Mouse (Mus musculus) neural tube, embryonic 11.5 days (tissue): ENCODE results near the gene Lrrc42. TPM values are rescaled to one million over a fixed set of nuclear protein-coding genes. Genes with fewer than 3 reads are reported as not detected.

Experiments
- ATAC-seq: fragments of 200-750 bp; cut with Nextera tagmentation; 2 replicates; pipeline ENCODE4 v1.8.0; 2017; ENCODE audit warnings: moderate number of reproducible peaks, mild to moderate bottlenecking, moderate TSS enrichment, moderate library complexity; ENCODE audit not compliant: insufficient read depth, low FRiP score, low TSS enrichment
- DNase-seq: peaks from one replicate; pipeline ENCODE4 v3.0.0-alpha.2; 2015; ENCODE audit warnings: low spot score
- H3K27ac ChIP-seq: fragments of 300-500 bp; sonication (generic); 2 replicates; pipeline ENCODE4 v1.5.1; 2014; ENCODE audit warnings: low read depth, mild to moderate bottlenecking, low read length
- H3K27me3 ChIP-seq: fragments of 300-500 bp; sonication (generic); 2 replicates; pipeline ENCODE4 v1.6.1; 2014; ENCODE audit warnings: mild to moderate bottlenecking, low read length, mixed read lengths; ENCODE audit not compliant: control insufficient read depth, insufficient read depth
- H3K36me3 ChIP-seq: fragments of 300-500 bp; sonication (generic); 2 replicates; pipeline ENCODE4 v1.6.1; 2014; ENCODE audit warnings: mild to moderate bottlenecking, low read length, moderate library complexity, mixed read lengths; ENCODE audit not compliant: control insufficient read depth, insufficient read depth
- H3K4me1 ChIP-seq: fragments of 300-500 bp; sonication (generic); 2 replicates; pipeline ENCODE4 v1.6.1; 2014; ENCODE audit warnings: low read length, mixed read lengths; ENCODE audit not compliant: control insufficient read depth, insufficient read depth
- H3K4me2 ChIP-seq: fragments of 300-500 bp; sonication (generic); 2 replicates; pipeline ENCODE4 v1.6.1; 2014; ENCODE audit warnings: low read depth, mild to moderate bottlenecking, moderate library complexity
- H3K4me3 ChIP-seq: fragments of 300-500 bp; sonication (generic); 2 replicates; pipeline ENCODE4 v1.5.1; 2014; ENCODE audit warnings: low read depth, low read length
- H3K9ac ChIP-seq: fragments of 300-500 bp; sonication (generic); 2 replicates; pipeline ENCODE4 v1.6.1; 2014; ENCODE audit warnings: mild to moderate bottlenecking, low read length
- H3K9me3 ChIP-seq: fragments of 300-500 bp; sonication (generic); 2 replicates; pipeline ENCODE4 v1.6.1; 2016; ENCODE audit warnings: low read length; ENCODE audit not compliant: control insufficient read depth
- WGBS: fragments of 180-500 bp; shearing (Covaris S2); extraction: QIAGEN DNeasy Blood & Tissue Kit; methylation state at CpG from one replicate; pipeline ENCODE4 v1.1.7; 2014; 5-methylcytosine and 5-hydroxymethylcytosine counted together
- polyA plus RNA-seq: library from polyadenylated mRNA; unstranded; fragments of >200 nt; fragmentation: Nextera tagmentation; extraction: Ambion mirVana; gene quantifications from 2 replicates; pipeline ENCODE4 v1.2.1, GENCODE M21; 2014

Lrrc42 gene
- polyA plus RNA-seq, 1 experiment from 2014 or later: 81.8 TPM

DNA sequence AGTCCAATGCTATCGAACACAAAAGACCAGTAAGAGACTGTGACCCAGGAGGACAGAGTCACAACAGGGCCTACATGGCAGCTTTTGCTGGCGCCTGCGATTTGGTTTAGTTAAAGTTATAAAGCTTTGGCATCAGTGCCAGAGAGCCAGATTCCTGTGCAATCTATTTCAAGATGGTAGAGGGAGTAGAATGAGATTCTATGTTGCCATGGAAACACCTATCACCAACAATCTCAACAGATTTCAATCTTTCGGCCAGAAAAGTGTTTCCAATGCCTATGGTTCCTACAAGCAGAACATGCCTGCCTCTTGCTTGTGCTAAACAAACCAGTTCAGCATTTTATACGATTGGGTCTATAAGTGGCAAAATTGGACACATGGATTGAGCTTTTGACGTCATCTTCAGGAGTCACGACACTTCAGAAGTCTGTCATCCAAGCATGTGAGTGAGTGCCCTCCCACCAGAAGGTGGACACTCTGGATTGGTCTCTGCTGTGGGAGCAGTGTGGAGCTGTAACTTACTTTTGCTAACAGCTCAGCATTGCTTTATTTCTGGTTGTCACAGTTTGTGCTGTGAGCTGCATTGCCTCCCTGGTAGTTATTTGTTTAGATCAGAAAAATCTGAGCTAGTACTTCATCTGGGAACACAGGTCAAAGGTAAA lies 38.4 kb upstream of the Lrrc42 start:
- H3K27ac ChIP-seq: no peak overlapping the region
- 89% methylated on average over 7 of the region's 7 CpGs for WGBS
- no peaks in the 10 kb centered on the region for H3K36me3 ChIP-seq
- no peaks in the 10 kb centered on the region for H3K4me1 ChIP-seq
- H3K27me3 ChIP-seq: no peaks in the 10 kb centered on the region
- H3K9ac ChIP-seq: no peak overlapping the region
- H3K9me3 ChIP-seq: no peaks in the 10 kb centered on the region
- no peak for ATAC-seq
- no peak overlapping the region for H3K4me2 ChIP-seq
- no peak overlapping the region for H3K4me3 ChIP-seq
- no peak for DNase-seq

DNA sequence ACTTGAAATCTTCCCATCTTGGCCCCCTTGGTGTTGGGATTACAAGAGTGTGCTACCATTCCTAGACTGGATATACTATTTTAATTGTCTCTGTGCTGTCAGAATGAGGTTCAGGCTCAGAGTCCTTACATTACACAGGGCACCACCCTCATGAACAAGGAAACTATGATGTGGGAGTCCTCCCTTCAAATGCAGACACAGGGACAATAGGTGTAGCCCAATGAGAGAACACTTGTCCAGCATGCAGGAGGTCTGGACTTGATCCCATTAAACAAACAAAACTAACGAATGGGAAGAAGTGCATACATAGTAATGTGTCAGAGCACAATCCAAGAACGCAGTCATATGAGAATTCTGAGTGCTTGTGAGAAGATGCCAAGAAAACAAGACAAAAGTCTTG lies 34.2 kb upstream of the Lrrc42 start:
- H3K9me3 ChIP-seq: no peaks in the 10 kb centered on the region
- no peaks in the 10 kb centered on the region for H3K27me3 ChIP-seq
- WGBS: 92% methylated on average over 2 of the region's 2 CpGs
- no peaks in the 10 kb centered on the region for H3K4me1 ChIP-seq
- H3K4me2 ChIP-seq: no peak overlapping the region
- H3K27ac ChIP-seq: no peak overlapping the region
- DNase-seq: no peak
- no peak overlapping the region for H3K4me3 ChIP-seq
- H3K36me3 ChIP-seq: no peaks in the 10 kb centered on the region
- H3K9ac ChIP-seq: no peak overlapping the region
- no peak for ATAC-seq

DNA sequence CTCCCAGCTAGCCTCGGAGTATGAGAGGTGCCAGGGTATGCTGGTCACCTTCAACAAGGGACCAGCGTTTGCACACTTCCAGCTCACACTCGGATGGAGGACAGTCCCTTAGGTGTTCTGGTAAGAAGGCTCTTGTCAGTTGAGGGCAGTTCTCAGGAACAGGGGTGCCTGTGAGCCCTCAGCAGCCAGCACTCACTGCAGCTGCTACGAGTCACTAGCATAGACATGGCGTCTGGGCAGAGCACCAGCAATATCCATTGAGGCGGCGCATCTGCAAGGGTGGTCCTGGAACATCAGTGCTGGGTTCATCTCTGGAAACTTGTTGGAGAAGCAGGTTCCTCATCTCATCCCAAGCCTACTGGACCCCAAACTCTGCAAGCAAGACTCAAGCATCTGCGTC lies 33.1 kb upstream of the Lrrc42 start:
- no peak for DNase-seq
- no peak overlapping the region for H3K27ac ChIP-seq
- H3K4me3 ChIP-seq: no peak overlapping the region
- ATAC-seq: no peak
- no peaks in the 10 kb centered on the region for H3K27me3 ChIP-seq
- H3K9ac ChIP-seq: no peak overlapping the region
- H3K4me1 ChIP-seq: no peaks in the 10 kb centered on the region
- no peak overlapping the region for H3K4me2 ChIP-seq
- no peaks in the 10 kb centered on the region for H3K36me3 ChIP-seq
- 92% methylated on average over 8 of the region's 8 CpGs for WGBS
- H3K9me3 ChIP-seq: no peaks in the 10 kb centered on the region

DNA sequence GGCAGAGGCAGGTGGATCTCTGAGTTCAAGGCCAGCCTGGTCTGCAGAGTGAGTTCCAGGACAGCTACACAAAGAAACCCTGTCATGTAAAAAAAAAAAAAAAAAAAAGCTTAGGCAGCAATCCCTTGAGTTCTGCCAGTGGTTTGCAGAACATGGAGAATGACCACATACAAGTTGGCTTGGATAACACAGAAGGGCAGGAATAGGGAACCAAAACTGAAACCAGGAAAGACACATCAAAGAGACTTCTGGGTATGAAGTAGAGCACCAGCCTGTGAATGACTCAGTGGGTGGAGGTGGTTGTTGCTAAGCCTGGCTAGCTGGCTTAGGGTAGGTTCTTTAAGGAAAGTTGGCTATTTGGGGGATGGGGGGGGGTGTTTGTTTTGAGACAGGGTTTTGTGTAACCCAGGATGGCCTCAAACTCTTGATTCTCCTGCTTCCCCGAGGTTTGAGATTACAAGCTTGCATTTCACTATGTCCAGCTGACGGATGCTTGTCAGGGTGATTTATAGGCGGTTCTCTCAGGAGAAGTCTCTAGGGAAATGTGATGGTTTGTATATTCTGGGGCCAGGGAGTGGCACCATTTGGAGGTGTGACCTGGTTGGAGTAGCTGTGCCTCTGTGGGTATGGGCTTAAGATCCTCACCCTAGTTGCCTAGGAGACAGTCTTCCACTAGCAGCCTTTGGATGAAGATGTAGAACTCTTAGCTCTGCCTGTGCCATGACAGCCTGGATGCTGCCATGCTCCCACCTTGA lies 32.3 kb upstream of the Lrrc42 start:
- no peak for DNase-seq
- Histone ChIP-seq H3K4me2 (no peak overlapping the region), H3K27me3 (no peaks in the 10 kb centered on the region), H3K36me3 (no peaks in the 10 kb centered on the region), H3K4me1 (no peaks in the 10 kb centered on the region), H3K4me3 (no peak overlapping the region), H3K9me3 (no peaks in the 10 kb centered on the region), H3K27ac (no peak overlapping the region), H3K9ac (no peak overlapping the region)
- ATAC-seq: no peak
- WGBS: 78% methylated on average over 3 of the region's 3 CpGs

DNA sequence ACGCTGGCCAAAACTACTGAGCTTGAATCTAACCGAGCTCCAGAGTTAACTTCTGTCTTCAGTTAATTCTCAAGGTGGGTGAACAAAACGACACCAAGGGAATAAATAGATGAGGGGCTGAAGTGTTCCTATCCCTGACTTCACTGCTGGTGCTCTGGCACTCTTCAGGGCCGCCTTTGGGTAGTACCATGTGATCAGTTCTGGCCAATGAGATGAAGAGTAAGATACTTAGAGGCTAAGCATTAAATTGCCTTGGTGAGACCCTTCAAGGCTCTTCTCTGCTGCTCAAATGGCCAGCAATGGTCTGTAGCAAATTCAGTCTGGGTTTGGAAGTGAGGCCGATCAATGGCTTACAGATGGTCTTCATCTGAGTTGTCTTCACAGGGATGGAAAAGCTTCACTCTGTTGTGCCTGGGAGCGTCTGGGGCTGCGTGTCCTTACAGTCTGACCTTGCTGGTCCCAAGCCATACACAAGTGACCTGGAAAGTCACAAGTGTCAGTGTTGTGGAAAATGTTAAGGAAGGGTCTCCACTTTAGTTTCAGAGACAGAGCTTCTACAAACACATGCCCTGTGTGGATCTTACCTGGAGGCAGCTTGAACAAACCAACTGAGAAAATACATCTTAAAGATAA lies 27.6 kb upstream of the Lrrc42 start:
- no peaks in the 10 kb centered on the region for H3K27me3 ChIP-seq
- H3K4me3 ChIP-seq: no peak overlapping the region
- H3K36me3 ChIP-seq: no peaks in the 10 kb centered on the region
- no peak overlapping the region for H3K9ac ChIP-seq
- H3K27ac ChIP-seq: no peak overlapping the region
- DNase-seq: no peak
- ATAC-seq: no peak
- H3K9me3 ChIP-seq: no peaks in the 10 kb centered on the region
- WGBS: 79% methylated on average over 7 of the region's 7 CpGs
- no peak overlapping the region for H3K4me2 ChIP-seq
- H3K4me1 ChIP-seq: no peaks in the 10 kb centered on the region

DNA sequence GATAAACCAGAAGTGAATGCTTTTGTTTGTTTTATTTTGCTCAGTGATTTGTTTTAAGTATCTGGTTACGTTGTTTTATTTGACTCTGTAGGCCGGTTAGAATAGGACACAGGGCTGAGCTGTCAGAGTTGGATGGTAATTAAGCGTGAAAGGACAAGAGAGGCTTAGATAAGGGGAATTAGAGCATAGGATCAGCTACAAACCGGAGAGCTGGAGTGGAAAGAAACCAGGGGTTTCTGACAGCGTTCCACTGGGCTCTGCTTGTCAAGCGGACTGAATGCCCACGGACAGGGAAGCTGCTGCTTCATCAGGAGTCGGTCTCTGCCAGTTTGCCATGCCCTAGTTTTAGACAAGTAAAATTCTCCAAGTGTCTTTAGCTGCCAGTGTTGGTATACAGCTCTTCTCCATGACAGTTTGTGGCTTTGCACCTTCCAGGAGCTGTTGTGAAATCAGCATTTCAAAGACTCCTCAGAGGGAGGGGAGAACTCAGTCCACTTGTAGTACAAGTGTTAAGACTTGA lies 24.9 kb upstream of the Lrrc42 start:
- Histone ChIP-seq H3K4me3 (no peak overlapping the region), H3K4me2 (no peak overlapping the region), H3K27ac (no peak overlapping the region), H3K9ac (no peak overlapping the region), H3K4me1 (no peaks in the 10 kb centered on the region), H3K36me3 (no peaks in the 10 kb centered on the region), H3K9me3 (no peaks in the 10 kb centered on the region), H3K27me3 (no peaks in the 10 kb centered on the region)
- DNase-seq (no peak), ATAC-seq (no peak)
- WGBS: 14% methylated on average over 8 of the region's 8 CpGs

DNA sequence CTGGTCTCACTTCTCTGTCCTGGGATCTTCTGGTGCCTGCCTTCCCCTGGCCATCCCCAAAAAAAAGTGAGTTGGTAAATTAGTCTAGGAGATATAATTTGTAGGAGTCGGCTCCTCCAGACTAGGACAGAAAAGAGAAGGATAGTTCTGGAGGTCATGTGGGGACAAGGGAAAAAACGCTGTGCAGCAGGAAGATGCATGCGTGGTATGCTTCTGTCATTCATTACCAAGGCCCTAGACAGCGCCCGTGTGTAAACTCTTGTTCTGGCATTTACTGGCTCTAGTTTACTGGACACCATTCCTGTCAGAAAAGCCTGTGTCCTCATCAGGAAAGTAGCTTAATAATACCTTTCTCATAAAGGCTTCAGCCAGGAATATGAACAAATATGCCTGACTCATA lies 21.2 kb upstream of the Lrrc42 start:
- Histone ChIP-seq H3K9ac (no peak overlapping the region), H3K36me3 (no peaks in the 10 kb centered on the region), H3K4me3 (no peak overlapping the region), H3K4me1 (no peaks in the 10 kb centered on the region), H3K27ac (no peak overlapping the region), H3K9me3 (no peaks in the 10 kb centered on the region), H3K27me3 (no peaks in the 10 kb centered on the region), H3K4me2 (no peak overlapping the region)
- ATAC-seq (no peak), DNase-seq (no peak)
- 85% methylated on average over 5 of the region's 5 CpGs for WGBS

DNA sequence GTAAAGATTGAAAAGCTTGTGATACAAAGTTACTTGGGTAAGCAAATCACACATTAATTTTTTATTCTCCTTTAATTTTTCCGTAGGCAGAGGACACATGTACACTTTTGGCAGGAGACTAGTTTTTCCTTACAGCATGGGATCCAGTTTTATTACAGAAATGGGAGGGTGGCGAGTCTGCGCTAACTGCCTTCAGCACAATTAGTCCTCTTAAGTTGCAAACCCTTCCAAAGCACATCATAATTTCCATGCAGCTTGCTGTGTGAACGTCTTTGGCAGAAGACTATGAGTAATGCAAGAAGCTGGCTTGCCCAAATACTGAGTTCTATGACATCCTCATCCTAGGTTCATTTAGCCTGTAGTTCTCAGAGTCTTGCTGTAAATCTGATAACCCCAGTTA lies 20.4 kb upstream of the Lrrc42 start:
- no peaks in the 10 kb centered on the region for H3K4me1 ChIP-seq
- no peak overlapping the region for H3K4me3 ChIP-seq
- no peaks in the 10 kb centered on the region for H3K9me3 ChIP-seq
- 83% methylated on average over 4 of the region's 4 CpGs for WGBS
- no peaks in the 10 kb centered on the region for H3K27me3 ChIP-seq
- DNase-seq: no peak
- no peaks in the 10 kb centered on the region for H3K36me3 ChIP-seq
- H3K9ac ChIP-seq: no peak overlapping the region
- ATAC-seq: no peak
- H3K27ac ChIP-seq: no peak overlapping the region
- H3K4me2 ChIP-seq: no peak overlapping the region
